Mouse (Mus musculus) hematopoietic stem cell, adult 5-6 weeks (primary cell): ENCODE data around the gene Abhd17c. TPM values are rescaled to one million over a fixed set of nuclear protein-coding genes. Genes with fewer than 3 reads are reported as not detected.
A peak's percentile ranks its signal among the peaks of the same experiment; 100 is the strongest.

Source experiments
- ATAC-seq, 2 experiments: fragments of 125-278 bp in 1 of 2; replicated peaks in 1 of 2; 2 replicates each; pipeline ENCODE4 v1.8.0; 2016 to 2017; ENCODE audit warnings: inconsistent platforms in 2 of 2, mild to moderate bottlenecking in 2 of 2, moderate number of reproducible peaks in 2 of 2, low read depth in 1 of 2, moderate TSS enrichment in 1 of 2; ENCODE audit not compliant: low FRiP score in 2 of 2, poor library complexity in 2 of 2, severe bottlenecking in 2 of 2, insufficient read depth in 1 of 2, low TSS enrichment in 1 of 2
- total RNA-seq: library from RNA; stranded (forward); fragments of 172-1452, 232-1000 nt; gene quantifications from 2 replicates; pipeline ENCODE4 v1.2.3, GENCODE M21; 2017

Abhd17c gene
- total RNA-seq, 1 experiment from 2014 or later: 15.8 TPM

DNA sequence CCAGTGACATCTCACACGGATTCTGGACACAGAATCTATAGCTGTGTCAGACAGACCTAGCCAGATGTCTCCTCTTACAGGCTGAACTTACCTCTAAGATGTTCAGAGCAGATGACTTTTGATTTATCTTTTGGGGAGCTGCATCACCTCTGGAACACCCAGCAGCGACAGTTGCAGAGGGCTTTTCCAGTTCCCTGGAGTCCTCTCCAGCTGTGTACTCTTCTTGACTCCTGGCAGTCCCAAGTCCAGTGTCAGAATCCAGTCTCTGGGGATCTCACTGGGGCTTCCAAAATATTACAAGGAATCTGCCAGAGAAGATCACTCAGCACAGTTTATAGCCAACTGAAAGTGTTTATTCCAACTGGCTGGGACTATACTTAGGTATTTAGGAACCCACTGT, 12.7 kb upstream of the Abhd17c start:
- no peak for ATAC-seq

DNA sequence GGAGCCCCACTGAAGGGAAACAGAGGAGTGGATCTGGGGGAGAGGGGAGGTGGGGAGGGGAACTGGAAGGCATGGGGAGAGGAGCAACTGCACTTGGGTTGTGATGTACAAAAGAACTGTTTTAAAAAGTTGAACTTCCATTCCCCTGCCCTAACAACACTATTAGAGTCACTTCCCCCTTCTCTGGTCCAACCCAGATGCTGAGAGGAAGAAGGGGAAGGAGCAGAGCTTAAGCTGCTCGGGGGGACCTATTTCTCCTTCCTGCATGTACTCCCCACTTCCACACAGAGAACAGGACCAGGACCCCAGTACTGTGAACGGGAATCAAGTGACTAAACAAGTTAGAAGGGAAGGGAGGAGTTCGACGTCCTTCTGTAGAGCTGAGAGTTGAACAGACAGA, 11.9 kb upstream of the Abhd17c start:
- peak; percentile 81 to 86; a peak in 3 of 4 replicates for ATAC-seq

DNA sequence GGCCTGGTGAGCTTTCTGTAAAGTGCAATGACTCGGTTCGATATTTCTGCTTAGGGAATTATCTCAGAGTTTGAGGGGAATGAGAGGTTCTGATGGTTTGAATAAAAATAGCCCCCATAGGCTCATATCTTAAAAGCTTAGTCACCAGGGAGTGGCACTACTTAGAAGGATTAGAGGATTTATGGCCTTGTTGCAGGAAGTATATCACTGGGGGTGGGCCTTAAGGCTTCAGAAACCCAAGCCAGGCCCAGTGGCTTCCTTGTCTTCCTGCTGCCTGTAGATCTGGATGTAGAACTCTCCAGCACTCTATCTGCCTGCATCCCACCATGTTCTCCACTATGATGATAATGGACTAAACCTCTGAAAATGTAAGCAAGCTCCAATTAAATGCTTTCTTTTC, 7.7 kb upstream of the Abhd17c start:
- ATAC-seq: no peak

DNA sequence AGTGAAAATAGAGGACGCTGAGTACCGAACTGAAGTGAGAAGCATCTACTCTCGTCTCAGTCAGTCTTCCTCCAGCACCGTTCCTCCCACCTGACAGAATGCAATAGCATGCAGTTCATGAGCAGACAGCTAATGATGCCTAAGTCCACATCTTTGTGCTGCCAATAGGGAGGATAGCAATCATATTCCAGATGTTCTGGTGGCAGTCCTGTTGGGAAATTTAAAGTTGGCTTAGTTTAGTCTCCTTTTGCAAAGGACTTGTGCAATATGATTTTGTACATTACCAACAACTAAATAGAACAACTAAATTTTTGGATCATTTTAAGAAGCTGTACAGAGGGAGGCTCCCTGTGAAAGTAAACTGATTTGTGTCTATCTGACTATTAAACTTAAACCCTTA, 2.1 kb upstream of the Abhd17c start:
- no peak for ATAC-seq

DNA sequence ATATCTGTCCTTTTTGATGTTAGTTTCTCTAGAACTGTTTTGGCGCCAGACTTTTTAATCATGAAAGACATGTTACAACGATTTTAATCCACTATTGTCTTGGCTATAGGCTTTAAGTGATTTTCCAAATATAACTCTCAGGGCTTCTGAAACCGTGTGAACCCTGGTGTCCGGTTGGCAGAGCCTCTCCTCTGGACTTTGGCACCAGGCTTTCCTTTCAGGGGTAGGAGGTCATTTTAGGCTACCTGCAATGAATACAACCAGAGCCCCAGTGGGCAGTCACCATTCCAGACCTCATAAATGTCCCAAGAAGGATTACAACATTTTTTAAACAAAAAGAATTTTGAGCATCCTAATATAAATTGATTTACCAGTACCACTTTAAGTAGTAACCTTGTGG, 1.1 kb upstream of the Abhd17c start:
- no peak for ATAC-seq

DNA sequence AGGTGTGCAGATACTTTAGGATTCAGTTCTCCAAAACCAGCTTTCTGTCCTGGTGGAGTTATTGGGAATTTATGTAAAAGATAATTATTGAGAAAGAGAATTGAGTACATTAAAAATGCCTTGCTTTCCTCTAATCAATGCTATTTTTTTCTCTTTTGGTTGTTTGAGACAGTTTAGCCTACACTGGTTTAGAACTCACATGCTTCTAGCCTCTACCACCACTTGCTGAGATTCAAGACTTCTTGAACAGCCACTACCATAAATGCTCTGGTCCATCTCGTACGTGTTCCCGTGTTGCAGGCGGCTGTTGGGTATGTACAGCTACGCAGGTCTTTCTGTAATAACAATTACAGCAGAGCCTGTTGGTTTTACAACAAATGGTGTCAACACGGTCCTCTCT, 681 bp upstream of the Abhd17c start:
- ATAC-seq: no peak

DNA sequence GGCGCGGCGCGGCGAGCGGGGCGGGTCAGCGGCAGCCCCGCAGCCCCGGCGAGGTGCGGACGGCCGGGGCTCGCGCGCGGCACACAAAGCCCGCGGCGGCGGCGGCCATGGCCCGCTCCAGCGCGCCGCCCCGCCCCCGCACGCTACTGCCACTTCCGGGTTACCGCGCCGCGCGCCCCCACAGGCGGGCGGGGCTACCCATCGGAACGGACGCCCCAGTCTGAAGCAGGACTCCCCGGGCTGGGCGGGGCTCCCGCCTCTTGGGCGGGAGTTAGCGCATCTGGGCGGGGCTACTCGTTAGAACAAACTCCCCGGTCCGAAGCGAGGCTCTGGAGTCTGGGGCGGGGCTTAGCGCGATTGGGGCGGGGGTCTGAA, 254 bp upstream of the Abhd17c start:
- peak; percentile 89 to 93 for ATAC-seq

DNA sequence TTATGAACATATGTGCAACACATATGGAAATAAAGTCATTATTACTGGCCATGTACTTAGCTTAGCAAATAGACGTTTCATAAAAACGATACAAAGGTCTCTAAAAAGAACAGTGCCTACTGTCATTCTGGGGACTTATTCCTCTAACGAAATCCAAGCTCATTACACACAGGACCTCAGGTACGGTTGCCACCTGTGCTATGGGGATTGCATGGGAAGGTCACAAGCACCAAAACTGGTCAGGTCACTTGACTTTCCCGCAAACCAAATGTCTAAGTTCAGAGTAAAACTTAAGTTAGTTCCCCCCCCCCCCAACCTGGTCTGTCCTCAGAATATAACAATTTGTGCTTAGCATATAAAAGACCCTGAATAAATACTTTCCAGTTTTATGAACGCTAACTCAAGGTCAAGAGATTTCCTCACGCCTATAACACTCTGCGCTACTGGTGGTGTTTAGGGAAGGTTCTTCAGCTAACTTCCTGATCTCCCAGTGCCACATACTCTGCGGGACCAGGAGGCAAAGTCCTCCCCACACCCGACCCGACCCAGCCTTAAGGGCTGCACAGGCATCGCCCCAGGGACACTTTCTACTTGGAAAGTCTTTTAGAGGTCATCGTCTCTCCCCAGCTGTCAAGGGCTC, 1.2 kb downstream of the Abhd17c start:
- ATAC-seq: peak; percentile 22 to 32; a peak in 1 of 4 replicates

DNA sequence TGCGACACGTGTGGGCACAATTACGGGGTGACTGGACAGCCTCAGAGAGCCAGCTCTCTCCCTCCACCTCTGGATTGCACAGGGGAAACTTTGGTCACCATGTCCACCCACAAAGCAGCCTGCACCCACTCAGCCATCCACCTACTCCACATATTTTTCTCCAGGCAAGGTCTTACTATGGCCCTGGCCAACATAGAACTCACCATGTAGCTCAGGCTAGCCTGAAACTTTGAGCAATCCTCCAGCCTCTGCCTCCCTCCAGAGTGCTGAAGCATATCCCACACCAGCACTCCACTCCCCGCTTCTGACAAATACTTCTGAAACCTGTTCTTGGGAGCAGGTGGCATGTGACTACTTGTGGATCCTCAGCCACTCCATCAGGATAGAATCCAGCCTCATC, 1.9 kb downstream of the Abhd17c start:
- no peak for ATAC-seq

DNA sequence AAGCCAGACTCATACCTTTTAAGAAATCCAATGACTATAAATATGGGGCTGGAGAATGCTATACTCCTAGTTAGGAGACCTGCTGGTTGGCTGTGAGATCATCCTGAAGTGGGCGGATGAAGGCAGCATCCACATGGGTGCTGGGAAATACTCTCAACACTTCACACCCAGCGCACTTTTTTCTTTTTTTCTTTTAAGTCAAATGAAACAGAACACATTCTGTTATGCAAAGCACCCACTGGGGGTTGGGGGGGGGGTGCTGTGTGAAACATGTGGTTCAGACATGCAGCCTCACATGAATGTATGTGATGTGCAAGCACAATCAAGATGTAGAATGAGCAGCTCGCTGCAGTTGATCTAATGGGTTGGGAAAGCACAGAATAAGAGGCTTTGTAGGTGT, 2.8 kb downstream of the Abhd17c start:
- no peak for ATAC-seq

DNA sequence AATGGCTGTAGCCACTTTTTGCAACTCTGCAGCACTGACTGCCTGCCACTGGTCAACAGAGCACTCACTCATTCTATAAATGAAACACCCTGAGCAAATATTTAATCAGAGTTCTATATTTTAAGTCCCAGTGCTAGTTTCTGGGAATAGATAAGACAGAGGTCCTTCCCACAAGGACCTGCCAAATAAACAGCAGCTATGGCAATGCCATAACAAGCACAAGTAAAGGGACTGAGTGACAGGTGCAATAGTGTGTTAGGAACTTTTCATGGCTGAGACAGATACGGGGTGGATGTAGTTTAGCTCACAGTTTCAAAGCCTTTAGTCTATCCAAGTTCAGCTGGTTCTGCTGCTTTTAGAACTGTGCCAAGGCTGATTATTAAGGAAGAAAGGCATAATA, 3.9 kb downstream of the Abhd17c start:
- ATAC-seq: no peak

DNA sequence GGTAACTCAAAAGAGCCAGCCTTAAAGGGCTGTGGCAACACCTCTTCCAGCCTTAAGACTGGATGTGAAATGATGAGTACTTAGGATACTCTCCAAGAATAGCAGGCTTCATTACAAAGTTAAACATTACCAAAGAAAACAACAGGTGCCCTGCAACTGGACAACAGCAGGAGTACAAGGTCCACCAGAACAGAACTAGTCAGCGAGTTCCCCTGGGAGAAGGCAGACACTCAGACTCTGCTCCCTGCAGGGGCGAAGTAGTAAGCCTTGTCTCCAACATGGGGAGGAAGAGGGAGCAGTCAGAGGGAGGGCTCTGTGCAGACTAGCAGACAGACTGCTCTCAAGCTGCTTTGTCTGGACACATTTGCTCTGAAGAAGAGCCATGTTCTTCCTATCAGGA, 6.1 kb downstream of the Abhd17c start:
- ATAC-seq: no peak

DNA sequence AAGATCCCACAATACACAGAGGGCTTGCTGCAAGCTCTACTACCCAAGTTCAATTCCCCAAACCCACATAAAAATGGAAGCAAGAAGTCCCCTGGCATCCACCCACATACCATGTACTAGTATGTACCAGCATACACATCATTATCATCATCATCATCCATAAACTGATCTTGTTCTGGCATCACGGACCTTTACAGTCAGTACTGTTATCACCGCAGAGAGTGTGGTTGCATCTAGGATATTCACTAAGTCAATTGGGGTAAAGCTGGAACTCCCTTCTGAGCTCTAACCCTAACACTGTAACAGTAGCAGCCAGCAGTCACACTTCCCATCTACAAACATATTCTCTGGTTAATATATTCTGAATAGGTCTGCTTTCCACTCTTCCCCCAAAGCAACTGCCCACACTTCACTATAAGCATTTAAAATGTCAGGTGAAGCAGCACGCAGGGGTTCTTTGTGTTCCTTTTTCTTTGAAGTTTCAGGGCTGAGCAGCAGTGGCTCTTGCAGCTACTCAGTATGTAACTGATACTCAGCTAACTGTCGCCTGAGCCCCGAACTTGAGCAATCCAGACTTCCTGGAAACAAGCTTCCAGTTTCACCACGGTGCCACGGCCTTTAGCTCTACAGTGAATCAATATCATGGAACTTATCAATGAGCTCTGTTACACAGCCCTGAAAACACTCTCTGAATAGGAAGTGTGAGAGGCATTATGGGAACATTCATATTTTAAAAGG, 8.8 kb downstream of the Abhd17c start:
- ATAC-seq: peak; percentile 71 to 84; a peak in 3 of 4 replicates

DNA sequence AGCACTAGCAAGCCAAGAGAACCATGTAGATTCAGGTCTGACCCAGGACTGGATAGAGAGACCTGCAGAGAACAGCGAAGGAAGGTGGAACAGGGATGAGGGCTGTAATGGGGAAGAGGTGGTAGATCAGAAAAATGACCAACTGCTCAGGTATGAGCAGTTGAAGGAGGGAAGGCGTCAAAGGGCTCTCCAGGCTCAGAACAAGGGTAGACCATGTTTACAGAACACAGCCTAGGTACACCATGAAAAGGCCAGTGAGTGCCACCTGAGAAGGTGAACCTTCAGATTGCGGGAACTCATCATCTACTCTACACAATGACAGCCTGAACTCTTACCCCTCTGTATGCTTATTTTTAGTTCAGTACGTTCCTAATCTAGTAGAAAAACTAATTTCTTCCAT, 9.5 kb downstream of the Abhd17c start:
- ATAC-seq: no peak

DNA sequence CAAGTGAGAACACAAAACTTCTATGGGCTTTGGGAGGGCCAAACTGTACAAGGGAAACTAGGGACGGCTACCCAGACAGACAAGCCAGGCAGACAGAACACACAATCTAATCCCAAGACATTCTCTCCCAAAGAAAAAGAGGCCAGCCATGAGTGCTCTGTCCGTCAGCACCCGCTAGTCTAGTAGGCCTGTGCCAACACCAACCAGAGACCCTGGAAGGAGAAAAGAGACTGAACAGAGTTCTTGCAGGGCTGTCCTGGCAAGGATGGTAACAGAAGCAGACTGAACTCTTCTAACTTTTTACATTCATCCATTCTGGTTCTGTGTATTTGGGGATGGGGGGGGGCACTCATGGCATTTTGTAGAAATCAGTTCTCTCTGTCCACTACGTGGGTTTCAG, 12.1 kb downstream of the Abhd17c start:
- ATAC-seq: no peak

DNA sequence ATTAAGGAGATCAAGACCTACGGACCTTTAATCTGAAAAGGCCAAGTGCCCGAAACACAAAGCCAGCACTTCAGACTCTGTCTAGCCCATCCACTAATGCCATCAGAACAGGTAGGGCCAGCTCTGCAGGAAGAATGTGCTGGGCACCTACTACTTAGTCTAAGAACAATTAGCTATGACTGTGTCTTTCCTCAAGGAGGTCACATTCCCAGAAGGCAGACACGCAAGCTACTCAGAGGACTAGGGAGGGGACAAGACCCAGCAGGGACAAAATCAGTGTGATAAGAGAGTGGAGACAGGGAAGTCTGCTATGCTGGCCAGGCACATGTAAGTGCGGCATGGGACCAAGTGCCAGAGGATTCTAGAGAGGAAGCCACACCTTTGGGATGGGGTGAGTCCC, 13.0 kb downstream of the Abhd17c start:
- no peak for ATAC-seq

DNA sequence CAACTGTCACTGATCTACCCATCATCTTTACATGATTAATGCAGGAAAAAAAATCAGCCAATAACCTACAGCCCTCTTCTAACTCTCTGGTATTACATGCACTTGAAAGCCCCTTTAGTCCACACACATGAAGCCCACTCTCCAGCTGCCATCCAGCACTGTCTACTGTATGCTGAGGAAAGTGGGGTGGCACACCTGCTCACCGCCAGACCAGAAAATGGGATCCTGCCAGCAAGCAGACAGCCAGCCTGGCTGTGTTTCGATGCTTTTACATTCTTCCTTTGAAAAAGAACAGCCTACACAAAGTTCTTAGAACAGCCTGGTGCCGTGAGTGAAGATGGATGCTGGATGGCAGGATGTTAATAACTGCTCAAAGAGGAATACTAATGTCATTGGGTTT, 13.9 kb downstream of the Abhd17c start:
- ATAC-seq: no peak

DNA sequence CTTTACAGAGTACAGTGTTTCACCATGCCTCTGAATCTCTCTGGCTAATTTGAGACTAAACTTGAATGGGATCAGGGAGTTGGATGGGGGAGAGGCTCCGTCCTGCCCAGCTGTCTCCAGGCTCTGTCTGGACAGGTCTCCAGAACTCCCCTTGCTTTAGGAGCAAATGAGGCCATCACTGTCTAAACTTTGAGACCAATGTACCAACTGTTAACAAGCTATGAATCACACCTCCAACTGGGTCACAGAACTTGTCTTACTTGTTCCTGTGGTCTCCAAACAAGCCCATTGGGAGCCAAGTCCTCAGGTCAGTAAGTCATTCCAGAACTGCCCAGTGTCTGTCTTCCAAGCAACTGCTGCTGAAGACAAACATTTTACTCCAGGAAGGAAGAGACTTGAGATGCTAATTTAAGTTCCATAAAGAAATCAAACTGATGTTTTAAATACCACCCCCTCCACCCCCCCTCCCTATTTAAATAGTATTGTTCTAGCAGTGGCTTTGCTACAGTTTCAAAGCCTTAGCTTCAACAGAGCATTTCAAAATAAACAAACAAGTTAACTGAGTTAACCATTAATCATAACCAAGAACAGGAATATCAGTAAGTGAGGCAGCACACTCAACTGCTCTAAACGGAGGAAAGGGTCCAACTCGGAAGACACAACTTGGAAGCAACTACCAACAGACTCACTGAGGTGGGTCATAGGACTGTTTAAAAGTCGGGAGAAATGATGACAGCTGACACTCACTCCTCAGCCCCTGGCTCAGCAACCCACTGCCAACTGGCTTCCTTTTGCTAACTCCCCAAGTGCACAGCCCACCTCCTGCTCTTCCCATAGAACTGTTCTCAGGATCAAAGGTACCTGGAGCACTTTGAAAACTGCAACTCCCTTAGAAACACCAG, 15.6 kb downstream of the Abhd17c start:
- ATAC-seq: no peak
